Mouse (Mus musculus): ENCODE results near the gene Htr2c. TPM values are rescaled to one million over a fixed set of nuclear protein-coding genes. Genes with fewer than 3 reads are reported as not detected.
A peak's percentile ranks its signal among the peaks of the same experiment; 100 is the strongest.

The Htr2c gene
- polyA plus RNA-seq, 1 experiment from 2014 or later: 0.08 TPM

DNA sequence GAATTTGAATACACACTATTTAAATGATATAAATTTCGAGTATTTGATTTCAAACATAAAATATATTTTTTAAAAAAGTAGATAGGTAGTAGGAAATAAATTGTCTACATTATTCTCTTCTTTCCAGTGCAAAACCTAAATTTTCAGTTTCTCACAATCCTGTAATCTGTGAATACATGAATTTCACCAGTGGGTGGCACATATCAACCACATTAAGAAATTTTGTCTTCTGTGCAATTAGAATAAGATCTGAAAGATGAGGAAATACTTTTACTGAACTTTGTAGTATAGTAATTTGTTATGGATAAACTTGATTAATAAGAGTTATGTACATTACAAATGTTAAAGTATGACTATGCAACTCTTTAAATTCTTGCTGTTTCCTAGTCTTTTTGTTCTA lies 156.8 kb downstream of the Htr2c start:
- Histone ChIP-seq H3K27me3 (no peaks in the 10 kb centered on the region), H3K9ac (replicated peaks) (no peak overlapping the region), H3K4me2 (no peak overlapping the region), H3K4me1 (replicated peaks) (no peaks in the 10 kb centered on the region), H3K36me3 (no peaks in the 10 kb centered on the region), H3K27ac (no peak overlapping the region), H3K9me3 (no peaks in the 10 kb centered on the region), H3K4me3 (replicated peaks) (no peak overlapping the region)
- WGBS: 63% methylated on average over 1 of the region's 1 CpGs
- no peak for ATAC-seq (ENCODE audit: insufficient number of reproducible peaks, insufficient read depth, low FRiP score, low TSS enrichment, low read depth)

- H3K4me3 ChIP-seq (replicated peaks): no peak overlapping the region
- no peak overlapping the region for H3K9ac ChIP-seq (replicated peaks)
- no peaks in the 10 kb centered on the region for H3K4me1 ChIP-seq (replicated peaks)
- H3K27me3 ChIP-seq: no peaks in the 10 kb centered on the region
- H3K4me2 ChIP-seq: no peak overlapping the region
- H3K36me3 ChIP-seq: no peaks in the 10 kb centered on the region
- no peak for ATAC-seq (ENCODE audit: insufficient number of reproducible peaks, insufficient read depth, low FRiP score, low TSS enrichment, low read depth)
- H3K27ac ChIP-seq: no peak overlapping the region
- H3K9me3 ChIP-seq: no peaks in the 10 kb centered on the region
These were observed 252.9 kb downstream of the Htr2c start for GRCm38 (mm10) chrX:147215251-147215650.

- ATAC-seq (ENCODE audit: insufficient number of reproducible peaks, insufficient read depth, low FRiP score, low TSS enrichment, low read depth): no peak
- Histone ChIP-seq H3K4me1 (replicated peaks) (no peaks in the 10 kb centered on the region), H3K27ac (no peak overlapping the region), H3K27me3 (no peaks in the 10 kb centered on the region), H3K36me3 (no peaks in the 10 kb centered on the region), H3K4me3 (replicated peaks) (no peak overlapping the region), H3K4me2 (no peak overlapping the region), H3K9me3 (no peaks in the 10 kb centered on the region), H3K9ac (replicated peaks) (no peak overlapping the region)
- WGBS: 49% methylated on average over 3 of the region's 3 CpGs
These were observed 255.2 kb downstream of the Htr2c start for GRCm38 (mm10) chrX:147217382-147218013.

- Histone ChIP-seq H3K9ac (replicated peaks) (no peak overlapping the region), H3K4me2 (no peak overlapping the region), H3K9me3 (no peaks in the 10 kb centered on the region), H3K4me3 (replicated peaks) (no peak overlapping the region), H3K27ac (no peak overlapping the region), H3K4me1 (replicated peaks) (no peaks in the 10 kb centered on the region), H3K27me3 (no peaks in the 10 kb centered on the region), H3K36me3 (no peaks in the 10 kb centered on the region)
- WGBS: 54% methylated on average over 2 of the region's 2 CpGs
- no peak for ATAC-seq (ENCODE audit: insufficient number of reproducible peaks, insufficient read depth, low FRiP score, low TSS enrichment, low read depth)
These were observed 276.7 kb downstream of the Htr2c start for GRCm38 (mm10) chrX:147238806-147239542.

MicroRNA genes within 50 kb of the gene (microRNA counts, 519-probe panel; counts per million panel counts)
- microRNA mmu-miR-448: not detected
- not detected for microRNA mmu-miR-764-3p
- 2,520 counts per million, percentile 10 among the panel's probes with 10 or more counts for microRNA mmu-miR-764-5p

Small RNAs within 50 kb of the gene (microRNA-seq; reads per million reads assigned to microRNA genes)
- gene Gm22650: not detected
- not detected for gene Gm24627
- not detected for gene Mir1264
- gene Mir1298: 6.7 reads per million, percentile 20 among the genes with 10 or more reads in this experiment
- not detected for gene Mir1912
- 0.70 reads per million for gene Mir448
- gene Mir764: not detected

Measured in limb, embryonic 12.5 days (tissue).